Mouse (Mus musculus) brown adipose tissue, adult 24 weeks (tissue): Measurements from ENCODE around the gene Srsf5. TPM values are rescaled to one million over a fixed set of nuclear protein-coding genes. Genes with fewer than 3 reads are reported as not detected.

Source experiments
- H3K27ac ChIP-seq: fragments of 200-500 bp; replicated peaks from 2 replicates; pipeline ENCODE4 v1.5.1; 2012; ENCODE audit warnings: low read depth, mild to moderate bottlenecking, low read length
- H3K4me1 ChIP-seq: fragments of 200-500 bp; 2 replicates; pipeline ENCODE4 v1.6.1; 2012; ENCODE audit warnings: low read length, mixed read lengths; ENCODE audit not compliant: control insufficient read depth, insufficient read depth, insufficient read length
- H3K4me3 ChIP-seq: fragments of 200-500 bp; 2 replicates; pipeline ENCODE4 v1.5.1; 2012; ENCODE audit warnings: low read depth, mild to moderate bottlenecking, low read length, moderate library complexity; ENCODE audit not compliant: insufficient read depth
- polyA plus RNA-seq: library from polyadenylated mRNA; stranded (reverse); fragments of >200 nt; gene quantifications from 2 replicates; pipeline ENCODE4 v1.2.4, GENCODE M21; 2012; ENCODE audit not compliant: missing spikeins, insufficient read depth, insufficient read length

Gene Srsf5
- polyA plus RNA-seq, 1 experiment: 196 TPM

- H3K4me1 ChIP-seq: no peaks in the 10 kb centered on the region
- no peak overlapping the region for H3K4me3 ChIP-seq
- H3K27ac ChIP-seq: no peak overlapping the region
Measured at GRCm38 (mm10) chr12:80997652-80998051, 52.3 kb downstream of the Srsf5 start.

- H3K4me1 ChIP-seq: no peaks in the 10 kb centered on the region
- H3K4me3 ChIP-seq: no peak overlapping the region
- no peak overlapping the region for H3K27ac ChIP-seq
Measured at GRCm38 (mm10) chr12:80998528-80999221, 53.4 kb downstream of the Srsf5 start.

Other genes starting within 250 kb of the Srsf5 start
- gene Ccdc177, start 184.8 kb upstream of the Srsf5 start, polyA plus RNA-seq: not detected in 2 replicates
- gene Susd6, start 155.0 kb upstream of the Srsf5 start, polyA plus RNA-seq: 12.1 and 13.8 TPM in 2 replicates
- gene Slc10a1, start 23.2 kb downstream of the Srsf5 start, polyA plus RNA-seq: 0.63 TPM in 1 of 2 replicates, not detected in the other
- gene Smoc1, start 81.3 kb downstream of the Srsf5 start, polyA plus RNA-seq: 34.0 and 35.6 TPM in 2 replicates